Mouse (Mus musculus): ENCODE results near the gene Eno3. TPM values are rescaled to one million over a fixed set of nuclear protein-coding genes. Genes with fewer than 3 reads are reported as not detected.

The Eno3 gene
- total RNA-seq, 2 experiments from 2014 or later: 6.0 to 9.9 TPM

GRCm38 (mm10) chr11:70643051-70643450 lies 14.0 kb upstream of the Eno3 start:
- DNase-seq (ENCODE audit: low spot score in 2 of 2): no peak

GRCm38 (mm10) chr11:70644564-70645103 lies 12.4 kb upstream of the Eno3 start:
- DNase-seq (ENCODE audit: low spot score in 2 of 2): no peak

- DNase-seq (ENCODE audit: low spot score in 2 of 2): no peak
Observed at GRCm38 (mm10) chr11:70645461-70646258, 11.3 kb upstream of the Eno3 start.

GRCm38 (mm10) chr11:70646259-70646555 lies 10.8 kb upstream of the Eno3 start:
- DNase-seq (ENCODE audit: low spot score in 2 of 2): no peak

- peak; percentile 94 to 98 for DNase-seq (ENCODE audit: low spot score in 2 of 2)
Observed at GRCm38 (mm10) chr11:70646691-70647650, 10.0 kb upstream of the Eno3 start, which contains the start of the genes Rnf167 and Slc25a11. TSS of gene Rnf167 (plus strand) at chr11:70647235. TSS of gene Slc25a11 (minus strand) at chr11:70647479.

- DNase-seq (ENCODE audit: low spot score in 2 of 2): no peak
Observed at GRCm38 (mm10) chr11:70647716-70648420, 9.1 kb upstream of the Eno3 start.

GRCm38 (mm10) chr11:70648512-70648911 lies 8.5 kb upstream of the Eno3 start:
- no peak for DNase-seq (ENCODE audit: low spot score in 2 of 2)

- DNase-seq (ENCODE audit: low spot score in 2 of 2): no peak
Observed at GRCm38 (mm10) chr11:70649185-70649734, 7.7 kb upstream of the Eno3 start.

GRCm38 (mm10) chr11:70650322-70651175 lies 6.5 kb upstream of the Eno3 start:
- DNase-seq (ENCODE audit: low spot score in 2 of 2): peak in 1 of 2 experiments; percentile 13

- DNase-seq (ENCODE audit: low spot score in 2 of 2): peak in 1 of 2 experiments; percentile 3
Observed at GRCm38 (mm10) chr11:70651391-70651790, 5.6 kb upstream of the Eno3 start.

- DNase-seq (ENCODE audit: low spot score in 2 of 2): no peak
Observed at GRCm38 (mm10) chr11:70652029-70652883, 4.7 kb upstream of the Eno3 start.

GRCm38 (mm10) chr11:70652884-70653344 lies 4.1 kb upstream of the Eno3 start:
- no peak for DNase-seq (ENCODE audit: low spot score in 2 of 2)

- no peak for DNase-seq (ENCODE audit: low spot score in 2 of 2)
Observed at GRCm38 (mm10) chr11:70653345-70654197, 3.4 kb upstream of the Eno3 start.

GRCm38 (mm10) chr11:70654198-70654922 lies 2.6 kb upstream of the Eno3 start, which contains the start of gene Pfn1:
TSS of gene Pfn1 (minus strand) at chr11:70654644.
- DNase-seq (ENCODE audit: low spot score in 2 of 2): peak; percentile 52 to 79

GRCm38 (mm10) chr11:70654923-70655570 lies 2.0 kb upstream of the Eno3 start:
- peak in 1 of 2 experiments; percentile 72 for DNase-seq (ENCODE audit: low spot score in 2 of 2)
